ENCODE assay signal across 9 mouse cellular contexts in the genomic region with DNA sequence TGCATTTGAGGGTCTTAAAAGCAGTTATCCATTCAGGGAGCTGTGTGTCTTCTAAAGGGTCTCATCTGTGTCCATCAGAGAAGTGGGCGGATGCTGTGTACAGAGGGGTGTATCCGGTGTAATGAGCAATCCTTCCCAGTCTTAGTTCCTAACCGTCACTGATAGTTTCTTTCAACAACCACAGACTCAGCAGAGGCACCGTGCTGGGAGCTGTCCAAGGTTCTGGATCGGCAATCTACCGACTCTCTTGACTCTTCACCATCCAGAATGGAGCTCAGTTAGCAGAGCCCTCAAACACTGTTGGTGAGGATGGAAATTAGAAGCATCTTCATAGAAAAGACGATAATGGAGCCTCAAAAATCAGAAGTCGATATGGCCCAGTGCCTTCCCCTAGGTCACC.
DNase-seq lines count a peak whose midpoint lies in the region; ATAC-seq and TF ChIP-seq lines count a peak whose summit lies in the region.
"Had no signal": no experiment of that assay in that cellular context is flagged by ENCODE, and none has a peak within 500 bp of the region (broad histone marks: within the 10 kb centered on the region; RNA-seq: fewer than 3 reads in every experiment).

No protein-coding gene starts in this region.

- no peak overlapping the region for H3K9ac ChIP-seq in lung, embryonic 14.5 days
- H3K9ac ChIP-seq in hindbrain, embryonic 16.5 days (ENCODE audit: low read depth, low read length) = no peak overlapping the region
- H3K9ac ChIP-seq: hindbrain, embryonic 15.5 days had no signal

- H3K4me1 ChIP-seq in lung, embryonic 14.5 days (ENCODE audit: insufficient read depth) = no peaks in the 10 kb centered on the region
- peaks cover 8% of the 10 kb centered on the region for H3K4me1 ChIP-seq in hindbrain, embryonic 16.5 days (ENCODE audit: control insufficient read depth, insufficient read depth, low read depth, low read length)

- H3K9me3 ChIP-seq in lung, embryonic 14.5 days (ENCODE audit: low read depth, low read length) = no peaks in the 10 kb centered on the region
- no peaks in the 10 kb centered on the region for H3K9me3 ChIP-seq in hindbrain, embryonic 16.5 days (ENCODE audit: control insufficient read depth, low read length)
- H3K9me3 ChIP-seq: hindbrain, embryonic 15.5 days had no signal

- DNase-seq in lung, embryonic 14.5 days = peak; percentile 91
- DNase-seq in lung, postnatal 25 days (ENCODE audit: low spot score) = no peak
- DNase-seq in adrenal gland, postnatal 25 days = peak; percentile 63
- peak; percentile 67 for DNase-seq in lung, postnatal 14 days
- DNase-seq in cerebellum, adult 9-11 months = no peak
- no peak for DNase-seq in spleen, postnatal 4 days (ENCODE audit: low spot score in 2 of 2)
- DNase-seq in layer of hippocampus, adult 2 months (ENCODE audit: low spot score in 2 of 2) = no peak

- H3K4me3 ChIP-seq in lung, embryonic 14.5 days (ENCODE audit: low read depth, low read length) = no peak overlapping the region
- H3K4me3 ChIP-seq in hindbrain, embryonic 16.5 days (ENCODE audit: low read length) = no peak overlapping the region
- H3K4me3 ChIP-seq in layer of hippocampus, adult 2 months = no peak overlapping the region

- no peaks in the 10 kb centered on the region for H3K27me3 ChIP-seq in lung, embryonic 14.5 days (ENCODE audit: insufficient read depth, low read length)
- H3K27me3 ChIP-seq in hindbrain, embryonic 16.5 days (replicated peaks; ENCODE audit: control insufficient read depth, insufficient read depth, low read length) = no peaks in the 10 kb centered on the region; the same call in 1 of the 2 replicates
- H3K27me3 ChIP-seq: hindbrain, embryonic 15.5 days had no signal

- H3K36me3 ChIP-seq in lung, embryonic 14.5 days (ENCODE audit: insufficient read depth) = no peaks in the 10 kb centered on the region
- no peaks in the 10 kb centered on the region for H3K36me3 ChIP-seq in hindbrain, embryonic 16.5 days (ENCODE audit: control insufficient read depth, insufficient read depth, low read length)
- H3K36me3 ChIP-seq: hindbrain, embryonic 15.5 days had no signal

- no peak overlapping the region for H3K4me2 ChIP-seq in lung, embryonic 14.5 days
- no peak overlapping the region for H3K4me2 ChIP-seq in hindbrain, embryonic 16.5 days (ENCODE audit: low read length)

- no peak for TF ChIP-seq CTCF in lung, embryonic 14.5 days (IDR thresholded peaks at IDR 0.05; ENCODE audit: low read depth)
- no peak for TF ChIP-seq CTCF in layer of hippocampus, adult 2 months (conservative IDR thresholded peaks at IDR 0.05)

- peak; percentile 65; the same call in 1 of the 2 replicates for ATAC-seq in lung, embryonic 14.5 days (ENCODE audit: insufficient read depth)
- 0 out of 2 replicates have a peak, but pooled peaks have one; percentile 27 for ATAC-seq in hindbrain, embryonic 16.5 days

- 7% methylated on average over 8 of the region's 8 CpGs for WGBS in lung, embryonic 14.5 days
- WGBS in hindbrain, embryonic 16.5 days = 15% methylated on average over 8 of the region's 8 CpGs

- H3K27ac ChIP-seq in lung, embryonic 14.5 days (ENCODE audit: low read depth) = no peak overlapping the region
- no peak overlapping the region for H3K27ac ChIP-seq in hindbrain, embryonic 16.5 days (ENCODE audit: low read depth, low read length)
- H3K27ac ChIP-seq in layer of hippocampus, adult 2 months = no peak overlapping the region
- H3K27ac ChIP-seq: hindbrain, embryonic 15.5 days had no signal

Comparison
In these comparisons a context has a peak if more than half of its experiments do, and no peak if none do; other contexts are left out.
1. DNase-seq: peak in lung, embryonic 14.5 days (single experiment), adrenal gland, postnatal 25 days (single experiment) and lung, postnatal 14 days (single experiment); none in lung, postnatal 25 days (single experiment), cerebellum, adult 9-11 months (single experiment), spleen, postnatal 4 days (0 of 2) and layer of hippocampus, adult 2 months (0 of 2).